Mouse (Mus musculus) hindbrain, postnatal 0 days (tissue): ENCODE measurements around the gene Zswim3. TPM values are rescaled to one million over a fixed set of nuclear protein-coding genes. Genes with fewer than 3 reads are reported as not detected.

ENCODE experiments used
- ATAC-seq: fragments of 200-750 bp; cut with Nextera tagmentation; 2 replicates; pipeline ENCODE4 v1.8.0; 2017; ENCODE audit warnings: mild to moderate bottlenecking, moderate TSS enrichment, moderate library complexity
- DNase-seq: peaks from one replicate; pipeline ENCODE4 v3.0.0-alpha.2; 2015; ENCODE audit warnings: low spot score
- H3K27ac ChIP-seq: fragments of 300-500 bp; sonication (generic); 2 replicates; pipeline ENCODE4 v1.5.1; 2014; ENCODE audit warnings: mild to moderate bottlenecking
- H3K27me3 ChIP-seq: fragments of 300-500 bp; sonication (generic); 2 replicates; pipeline ENCODE4 v1.6.1; 2014; ENCODE audit warnings: low read length, mixed read lengths; ENCODE audit not compliant: insufficient read depth
- H3K36me3 ChIP-seq: fragments of 300-500 bp; sonication (generic); 2 replicates; pipeline ENCODE4 v1.6.1; 2014; ENCODE audit warnings: low read length, mixed read lengths; ENCODE audit not compliant: insufficient read depth
- H3K4me1 ChIP-seq: fragments of 300-500 bp; sonication (generic); 2 replicates; pipeline ENCODE4 v1.6.1; 2014; ENCODE audit warnings: antibody characterized with exemption, low read length, mixed read lengths; ENCODE audit not compliant: insufficient read depth
- H3K4me2 ChIP-seq: fragments of 300-500 bp; sonication (generic); 2 replicates; pipeline ENCODE4 v1.6.1; 2014; ENCODE audit warnings: low read depth, mild to moderate bottlenecking, low read length, moderate library complexity, mixed read lengths
- H3K4me3 ChIP-seq: fragments of 300-500 bp; sonication (generic); 2 replicates; pipeline ENCODE4 v1.5.1; 2014; ENCODE audit warnings: low read length
- H3K9ac ChIP-seq: fragments of 300-500 bp; sonication (generic); replicated peaks from 2 replicates; pipeline ENCODE4 v1.6.1; 2014; ENCODE audit warnings: mild to moderate bottlenecking, low read length, moderate library complexity, mixed read lengths
- H3K9me3 ChIP-seq: fragments of 300-500 bp; sonication (generic); 2 replicates; pipeline ENCODE4 v1.6.1; 2016; ENCODE audit warnings: low read length, mixed read lengths
- CTCF ChIP-seq: IDR thresholded peaks from 2 replicates; pipeline ENCODE4 v1.5.1; 2016; ENCODE audit warnings: antibody characterized with exemption, control low read depth, low read depth
- WGBS: fragments of 180-500 bp; shearing (Covaris S2); extraction: QIAGEN DNeasy Blood & Tissue Kit; methylation state at CpG from one replicate; pipeline ENCODE4 v1.1.7; 2014; 5-methylcytosine and 5-hydroxymethylcytosine counted together
- polyA plus RNA-seq: library from polyadenylated mRNA; unstranded; fragments of >200 nt; fragmentation: Nextera tagmentation; extraction: Ambion mirVana; gene quantifications from 2 replicates; pipeline ENCODE4 v1.2.1, GENCODE M21; 2015
- total RNA-seq: library from RNA; depleted of rRNA; stranded (reverse); fragments of >200 nt; gene quantifications from 2 replicates; pipeline ENCODE4 v1.2.3, GENCODE M21; 2014

Zswim3 gene
- total and polyA plus RNA-seq, 2 experiments from 2014 or later, result 5.2 to 8.3 TPM

DNA sequence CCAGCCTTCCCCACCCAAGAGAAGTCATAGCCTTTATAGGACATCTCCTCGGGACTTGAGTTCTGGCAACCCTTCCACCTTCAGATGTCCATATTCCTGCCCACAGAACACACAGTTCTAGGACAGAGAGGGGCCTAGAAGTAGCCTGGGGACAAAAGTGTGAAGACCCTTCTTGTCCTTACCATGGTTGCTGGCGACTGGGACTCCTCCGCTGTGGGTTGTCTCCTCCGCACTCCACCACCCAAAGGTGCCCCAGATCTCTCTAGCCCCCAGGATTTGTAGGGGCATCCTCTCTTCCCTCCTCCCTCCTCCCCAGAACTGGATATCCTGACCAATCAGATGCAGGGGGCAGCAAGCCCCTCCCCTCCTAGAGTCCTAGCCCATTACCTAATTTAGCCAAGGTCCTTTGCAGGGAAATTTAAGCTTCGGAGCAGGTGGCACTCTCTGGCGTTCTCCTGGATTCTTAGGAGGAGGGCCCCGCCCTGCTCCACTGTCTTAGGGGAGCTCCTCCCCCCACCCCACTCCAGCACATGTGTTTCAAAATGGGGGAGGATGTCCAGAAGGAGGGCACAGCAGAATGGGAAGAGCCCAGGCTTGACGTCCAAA, 25.3 kb upstream of the Zswim3 start, which contains the start of gene Tnnc2:
Gene Tnnc2 (minus strand): TSS at position 487 of the 606 bp plus-strand sequence.
- no peaks in the 10 kb centered on the region for H3K36me3 ChIP-seq
- no peak for TF ChIP-seq CTCF
- WGBS, result 71% methylated on average over 8 of the region's 8 CpGs
- no peak within 1 kb of the TSS for H3K9ac ChIP-seq
- H3K27me3 ChIP-seq, result no peaks in the 10 kb centered on the region
- no peak within 1 kb of the TSS for H3K4me3 ChIP-seq
- H3K4me2 ChIP-seq, result no peak within 1 kb of the TSS
- no peaks in the 10 kb centered on the region for H3K9me3 ChIP-seq
- H3K27ac ChIP-seq, result no peak within 1 kb of the TSS
- ATAC-seq (no peak), DNase-seq (no peak)
- H3K4me1 ChIP-seq, result no peaks in the 10 kb centered on the region

DNA sequence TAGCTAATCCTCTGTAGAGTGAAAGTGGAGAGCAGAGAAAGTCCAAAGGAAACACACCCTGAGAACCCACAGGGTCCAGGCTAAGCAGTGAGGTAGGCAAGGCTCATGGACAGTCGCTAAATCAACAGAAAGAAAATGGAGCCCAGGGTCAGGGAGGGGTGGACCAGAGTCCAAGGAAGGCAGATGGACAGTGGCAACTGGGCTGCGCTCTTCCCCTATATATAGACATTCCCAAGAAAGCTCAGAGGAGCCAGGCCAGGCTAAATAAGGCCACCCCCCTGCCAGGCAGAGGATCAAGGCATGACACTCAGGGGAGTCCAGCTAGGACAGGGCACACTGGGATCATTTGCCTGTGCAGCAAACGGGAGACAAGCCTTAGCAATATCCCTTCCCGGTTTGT, 23.0 kb upstream of the Zswim3 start:
- no peak for TF ChIP-seq CTCF

DNA sequence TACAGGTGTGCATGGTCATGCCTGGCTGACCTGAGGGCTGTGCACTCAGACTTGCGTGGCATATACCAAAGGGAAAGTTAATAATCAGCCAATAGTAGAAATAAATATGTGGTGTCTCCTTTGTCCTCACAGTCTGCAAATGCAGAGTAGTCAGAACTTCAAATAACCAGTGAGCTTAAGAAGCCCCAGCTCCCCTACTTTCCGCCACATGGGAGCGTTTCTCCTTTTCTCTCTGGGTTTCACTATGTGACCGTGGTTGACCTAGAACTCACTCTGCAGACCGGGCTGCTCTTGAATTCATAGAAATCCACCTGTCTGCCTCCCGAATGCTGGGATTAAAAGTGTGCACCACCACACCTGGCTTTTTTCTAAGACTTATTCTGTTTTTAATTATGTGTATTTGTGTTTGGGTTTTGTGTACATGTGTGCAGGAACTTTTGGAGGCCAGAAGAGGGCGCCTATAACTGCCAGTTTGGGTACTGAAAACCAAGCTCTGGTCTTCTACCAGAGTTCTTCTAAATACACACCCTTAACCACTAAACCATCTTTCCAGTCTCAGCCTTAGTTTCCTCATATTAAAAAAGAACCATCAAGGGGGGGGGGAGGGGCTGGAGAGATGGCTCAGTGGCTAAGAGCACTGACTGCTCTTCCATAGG, 20.8 kb upstream of the Zswim3 start:
- H3K4me1 ChIP-seq, result no peaks in the 10 kb centered on the region; the same call in 1 of the 2 replicates
- peak; percentile 51 for TF ChIP-seq CTCF
- no peaks in the 10 kb centered on the region for H3K27me3 ChIP-seq
- DNase-seq (peak; percentile 50), ATAC-seq (no peak)
- 80% methylated on average over 7 of the region's 7 CpGs for WGBS
- no peak overlapping the region for H3K9ac ChIP-seq
- no peak overlapping the region for H3K27ac ChIP-seq
- no peaks in the 10 kb centered on the region for H3K36me3 ChIP-seq
- no peak overlapping the region for H3K4me2 ChIP-seq
- no peak overlapping the region for H3K4me3 ChIP-seq
- no peaks in the 10 kb centered on the region for H3K9me3 ChIP-seq

More for the DNA sequence above, 23.0 kb upstream of the Zswim3 start:
- H3K4me3 ChIP-seq, result no peak overlapping the region
- no peaks in the 10 kb centered on the region for H3K9me3 ChIP-seq
- H3K36me3 ChIP-seq, result no peaks in the 10 kb centered on the region
- H3K9ac ChIP-seq, result no peak overlapping the region
- no peak for ATAC-seq
- no peak overlapping the region for H3K4me2 ChIP-seq
- no peak overlapping the region for H3K27ac ChIP-seq
- no peaks in the 10 kb centered on the region; the same call in 1 of the 2 replicates for H3K4me1 ChIP-seq
- WGBS, result 76% methylated on average over 4 of the region's 4 CpGs
- H3K27me3 ChIP-seq, result no peaks in the 10 kb centered on the region
- DNase-seq, result no peak

DNA sequence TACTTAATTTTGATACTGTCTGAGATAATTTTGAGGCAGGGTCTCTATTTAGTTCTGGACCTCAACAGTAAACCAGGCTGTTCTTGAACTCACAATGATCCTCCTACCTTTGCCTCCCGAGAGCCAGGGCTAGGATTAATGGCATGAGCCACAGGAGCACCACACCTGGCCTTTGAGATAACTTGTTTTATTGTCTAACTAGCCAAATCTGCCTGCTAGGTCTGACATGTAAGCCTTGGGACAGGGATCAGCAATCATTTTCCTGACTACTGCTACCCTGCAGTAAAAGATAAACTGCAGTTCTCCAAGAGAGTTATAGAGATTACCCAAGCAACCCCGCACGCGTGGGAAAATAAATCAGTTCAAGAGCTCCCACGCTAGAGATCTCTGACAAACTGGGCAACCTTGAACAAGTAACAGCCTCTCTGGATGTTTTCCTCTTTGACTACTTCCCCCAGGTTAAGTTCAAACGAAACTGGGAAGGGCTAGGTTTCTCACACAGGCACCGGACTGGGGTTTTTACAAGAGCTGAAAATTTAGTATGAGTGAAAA, 20.0 kb upstream of the Zswim3 start:
- Histone ChIP-seq H3K9me3 (no peaks in the 10 kb centered on the region), H3K27ac (peak overlapping the region; percentile 89)
- TF ChIP-seq CTCF, result no peak

DNA sequence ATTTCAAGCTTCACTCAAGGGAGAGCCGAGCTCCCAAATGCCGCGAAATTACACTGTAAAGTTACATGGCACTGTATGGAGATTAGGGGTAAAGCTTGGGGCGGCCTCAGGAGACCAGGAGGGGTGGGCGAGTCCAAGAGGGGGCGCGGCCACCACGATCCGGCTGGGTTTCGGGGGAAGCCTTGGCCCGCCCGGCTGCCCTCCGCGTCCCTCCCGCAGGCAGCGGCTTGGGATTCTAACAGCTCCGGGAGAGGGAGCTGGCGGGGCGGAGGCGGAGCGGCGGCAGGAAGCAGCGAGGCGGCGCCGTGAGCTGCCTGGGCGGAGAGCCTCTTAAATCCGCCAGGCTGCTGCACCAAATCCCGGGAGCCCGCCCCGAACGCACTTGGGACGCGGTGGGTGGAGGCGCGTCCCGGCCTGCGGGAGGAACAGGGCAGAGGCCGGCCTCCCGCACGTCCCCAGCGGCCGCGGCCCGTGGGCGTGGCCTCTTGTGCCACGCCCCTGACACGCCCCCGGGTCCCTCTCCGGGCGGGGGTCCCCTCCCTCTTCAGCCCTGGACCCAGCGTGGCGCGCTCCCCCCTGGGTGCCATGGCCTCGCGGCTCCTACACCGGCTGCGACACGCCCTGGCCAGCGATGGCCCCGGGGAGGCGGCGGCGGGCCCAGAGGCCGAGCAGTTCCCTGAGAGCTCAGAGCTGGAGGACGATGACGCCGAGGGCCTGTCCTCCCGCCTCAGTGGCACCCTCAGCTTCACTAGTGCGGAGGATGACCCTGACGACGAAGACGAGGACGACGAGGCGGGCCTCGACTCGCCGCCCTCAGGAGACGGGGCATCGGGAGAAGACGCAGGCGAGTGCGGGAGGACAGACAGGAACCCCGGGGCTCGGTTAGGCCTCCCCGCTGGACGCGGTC, 19.2 kb upstream of the Zswim3 start, which contains the start of gene Snx21:
Gene Snx21 (plus strand): TSS at position 343 of the 907 bp plus-strand sequence.
- Histone ChIP-seq H3K27me3 (no peaks in the 10 kb centered on the region), H3K4me1 (no peaks in the 10 kb centered on the region; the same call in 1 of the 2 replicates), H3K4me2 (peak within 1 kb of the TSS; percentile 93), H3K9me3 (no peaks in the 10 kb centered on the region), H3K36me3 (0 out of 2 replicates have a peak, but pooled peaks cover 4% of the 10 kb centered on the region), H3K27ac (peak within 1 kb of the TSS; percentile 89), H3K9ac (peak within 1 kb of the TSS; percentile 92), H3K4me3 (peak within 1 kb of the TSS; percentile 75)
- WGBS, result under 1% methylated on average over 66 of the region's 89 CpGs
- ATAC-seq, result peak; percentile 92
- peak; percentile 49 for TF ChIP-seq CTCF
- peak; percentile 89 for DNase-seq

More for the DNA sequence above, 20.0 kb upstream of the Zswim3 start:
- Histone ChIP-seq H3K36me3 (no peaks in the 10 kb centered on the region), H3K27me3 (no peaks in the 10 kb centered on the region), H3K9ac (peak overlapping the region; percentile 92; the same call in 1 of the 2 replicates), H3K4me3 (peak overlapping the region; percentile 75), H3K4me2 (peak overlapping the region; percentile 93), H3K4me1 (no peaks in the 10 kb centered on the region; the same call in 1 of the 2 replicates)
- DNase-seq (no peak), ATAC-seq (no peak)
- WGBS, result 12% methylated on average over 7 of the region's 7 CpGs

DNA sequence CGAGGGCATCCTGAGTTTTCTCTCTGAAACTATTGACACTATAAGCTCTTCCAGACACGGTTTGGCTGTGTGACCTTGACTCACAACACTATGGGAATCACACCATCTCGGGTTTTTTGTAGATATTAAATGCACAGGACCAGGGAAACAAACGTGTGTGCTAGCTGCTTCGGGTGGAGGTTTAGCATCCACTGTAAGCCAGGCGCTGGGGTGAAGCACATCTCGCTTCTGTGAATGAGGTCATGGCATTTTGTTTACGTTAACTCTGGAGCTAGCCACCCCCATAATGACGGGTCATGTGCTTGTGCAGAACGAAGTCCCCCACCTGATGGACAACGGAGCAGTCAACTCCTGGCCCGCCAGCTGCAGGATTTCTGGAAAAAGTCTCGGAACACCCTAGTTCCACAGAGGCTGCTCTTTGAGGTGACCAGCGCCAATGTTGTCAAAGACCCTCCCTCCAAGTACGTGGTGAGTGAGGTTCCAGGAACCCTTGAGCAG, 18.5 kb upstream of the Zswim3 start:
- 7% methylated on average over 15 of the region's 15 CpGs for WGBS
- H3K27ac ChIP-seq, result peak overlapping the region; percentile 89
- peak; percentile 25; the same call in 1 of the 2 replicates for ATAC-seq

More for the DNA sequence above, 18.5 kb upstream of the Zswim3 start:
- TF ChIP-seq CTCF, result no peak
- DNase-seq, result peak; percentile 48
- H3K9ac ChIP-seq, result peak overlapping the region; percentile 92
- H3K4me2 ChIP-seq, result peak overlapping the region; percentile 93
- no peaks in the 10 kb centered on the region for H3K9me3 ChIP-seq
- H3K4me3 ChIP-seq, result peak overlapping the region; percentile 75
- H3K27me3 ChIP-seq, result no peaks in the 10 kb centered on the region
- H3K4me1 ChIP-seq, result no peaks in the 10 kb centered on the region; the same call in 1 of the 2 replicates
- H3K36me3 ChIP-seq, result 0 out of 2 replicates have a peak, but pooled peaks cover 6% of the 10 kb centered on the region
